16 mouse cellular contexts compared by ENCODE assay signal in genomic region chr14:30184445-30185152, GRCm38 (mm10).
DNase-seq lines count a peak whose midpoint lies in the region; ATAC-seq and TF ChIP-seq lines count a peak whose summit lies in the region.
"Had no signal": no experiment of that assay in that cellular context is flagged by ENCODE, and none has a peak within 500 bp of the region (broad histone marks: within the 10 kb centered on the region; RNA-seq: fewer than 3 reads in every experiment).

No protein-coding gene starts in this region.

- DNase-seq in lung, embryonic 14.5 days: peak; percentile 50
- no peak for DNase-seq in lung, postnatal 36 days
- DNase-seq in B cell, adult 2 months: peak; percentile 17 to 20
- DNase-seq in CH12.LX (ENCODE audit: extremely low read depth): peak; percentile 65
- no peak for DNase-seq in layer of hippocampus, adult 9-10 months (ENCODE audit: low spot score)
- no peak for DNase-seq in adrenal gland, adult 18-20 months (ENCODE audit: low spot score in 2 of 2)
- DNase-seq: cerebellum, adult 9-10 months; heart, adult 2 months; heart, postnatal 4 days; kidney, adult 11 months; lung, postnatal 14 days had no signal

- no peak overlapping the region for H3K27ac ChIP-seq in lung, embryonic 14.5 days (ENCODE audit: low read depth)
- H3K27ac ChIP-seq in CH12.LX (ENCODE audit: insufficient read depth, low read depth): peak overlapping the region; percentile 59
- peak overlapping the region; percentile 26 for H3K27ac ChIP-seq in olfactory bulb, adult 2 months (ENCODE audit: insufficient read depth, low read depth, low read length)
- H3K27ac ChIP-seq: forebrain, embryonic 12.5 days; heart, adult 2 months; limb, embryonic 15.5 days; midbrain, embryonic 15.5 days had no signal

- H3K4me3 ChIP-seq in lung, embryonic 14.5 days (ENCODE audit: low read depth, low read length): no peak overlapping the region
- H3K4me3 ChIP-seq in CH12.LX (replicated peaks in 1 of 3; ENCODE audit: low read depth in 2 of 3, low read length in 2 of 3, poor library complexity in 1 of 3): no peak overlapping the region
- H3K4me3 ChIP-seq in olfactory bulb, adult 2 months (ENCODE audit: insufficient read depth, low read depth, low read length): no peak overlapping the region
- H3K4me3 ChIP-seq: forebrain, embryonic 12.5 days; heart, adult 2 months; limb, embryonic 15.5 days; midbrain, embryonic 15.5 days had no signal

- dilution Hi-C loops in CH12.LX (cut with MboI; ENCODE audit: extremely low pct_ligation_motif_present, extremely low pct_unique_long_range_greater_than_20kb, low sequenced_read_pairs): no loop called here

- in situ Hi-C loops in CH12.LX (cut with MboI; ENCODE audit: low pct_ligation_motif_present, low pct_unique_long_range_greater_than_20kb, low sequenced_read_pairs): no loop called here

- no peak for TF ChIP-seq CTCF in lung, embryonic 14.5 days (IDR thresholded peaks at IDR 0.05; ENCODE audit: low read depth)
- no peak for TF ChIP-seq CTCF in CH12.LX (conservative IDR thresholded peaks at IDR 0.05 in 1 of 2, IDR thresholded peaks at IDR 0.05 in 1 of 2; ENCODE audit: low read depth in 2 of 2, low read length in 2 of 2)
- TF ChIP-seq CTCF in olfactory bulb, adult 2 months (IDR thresholded peaks at IDR 0.05; ENCODE audit: insufficient read depth, low read depth, low read length): no peak

- no peak overlapping the region for H3K9ac ChIP-seq in lung, embryonic 14.5 days
- peak overlapping the region; percentile 78; the same call in 1 of the 2 replicates for H3K9ac ChIP-seq in CH12.LX (ENCODE audit: insufficient read depth, low read depth)
- H3K9ac ChIP-seq: forebrain, embryonic 12.5 days; limb, embryonic 15.5 days; midbrain, embryonic 15.5 days had no signal

- 0 out of 2 replicates have a peak, but pooled peaks have one; percentile 37 for TF ChIP-seq POLR2A in CH12.LX (IDR thresholded peaks at IDR 0.05; ENCODE audit: low read depth, low read length)
- TF ChIP-seq POLR2A in olfactory bulb, adult 2 months (IDR thresholded peaks at IDR 0.05; ENCODE audit: insufficient read depth, low read depth, low read length): no peak

- H3K79me2 ChIP-seq in CH12.LX (replicated peaks; ENCODE audit: control insufficient read depth, extremely low read depth, insufficient read depth, poor library complexity, severe bottlenecking): no peaks in the 10 kb centered on the region

- peak; percentile 95 for TF ChIP-seq EP300 in CH12.LX (IDR thresholded peaks at IDR 0.05; ENCODE audit: low read length)

- no peak; the same call in 1 of the 2 replicates for TF ChIP-seq RAD21 in CH12.LX (IDR thresholded peaks at IDR 0.05; ENCODE audit: low read depth, low read length)

- 0 out of 2 replicates have a peak, but pooled peaks have one; percentile 14 for ATAC-seq in lung, embryonic 14.5 days (ENCODE audit: insufficient read depth)
- ATAC-seq: hindbrain, embryonic 16.5 days; midbrain, embryonic 15.5 days had no signal

- H3K27me3 ChIP-seq in lung, embryonic 14.5 days (ENCODE audit: insufficient read depth, low read length): no peaks in the 10 kb centered on the region
- H3K27me3 ChIP-seq in CH12.LX (replicated peaks): no peaks in the 10 kb centered on the region
- H3K27me3 ChIP-seq: forebrain, embryonic 12.5 days; midbrain, embryonic 15.5 days had no signal

- H3K9me3 ChIP-seq in lung, embryonic 14.5 days (ENCODE audit: low read depth, low read length): no peaks in the 10 kb centered on the region
- no peaks in the 10 kb centered on the region for H3K9me3 ChIP-seq in CH12.LX (replicated peaks; ENCODE audit: low read length)
- H3K9me3 ChIP-seq: forebrain, embryonic 12.5 days; limb, embryonic 15.5 days; midbrain, embryonic 15.5 days had no signal

- 58% methylated on average over 13 of the region's 13 CpGs for WGBS in lung, embryonic 14.5 days
- WGBS in olfactory bulb, adult 2 months: 64% methylated on average over 13 of the region's 13 CpGs

- no peaks in the 10 kb centered on the region for H3K4me1 ChIP-seq in lung, embryonic 14.5 days (ENCODE audit: insufficient read depth)
- peaks cover 16 to 42% of the 10 kb centered on the region in 2 experiments for H3K4me1 ChIP-seq in CH12.LX (ENCODE audit: control insufficient read depth in 1 of 2, insufficient read depth in 2 of 2)
- peaks cover 17% of the 10 kb centered on the region for H3K4me1 ChIP-seq in olfactory bulb, adult 2 months (ENCODE audit: control insufficient read depth, insufficient read depth, low read length)
- H3K4me1 ChIP-seq: forebrain, embryonic 12.5 days; midbrain, embryonic 15.5 days had no signal

- H3K4me2 ChIP-seq in lung, embryonic 14.5 days: no peak overlapping the region
- peak overlapping the region; percentile 91 for H3K4me2 ChIP-seq in CH12.LX (ENCODE audit: insufficient read depth, low read depth, poor library complexity, severe bottlenecking)
- H3K4me2 ChIP-seq: forebrain, embryonic 12.5 days; limb, embryonic 15.5 days; midbrain, embryonic 15.5 days had no signal

- no peaks in the 10 kb centered on the region for H3K36me3 ChIP-seq in lung, embryonic 14.5 days (ENCODE audit: insufficient read depth)
- no peaks in the 10 kb centered on the region for H3K36me3 ChIP-seq in CH12.LX (replicated peaks in 1 of 2; ENCODE audit: control insufficient read depth in 1 of 2, insufficient read depth in 1 of 2, low read length in 1 of 2)
- H3K36me3 ChIP-seq: forebrain, embryonic 12.5 days; limb, embryonic 15.5 days; midbrain, embryonic 15.5 days had no signal

TF ChIP-seq in CH12.LX, 34 proteins besides CTCF, POLR2A, EP300 and RAD21:
- TF ChIP-seq CHD1 (IDR thresholded peaks at IDR 0.05; ENCODE audit: low read depth, low read length) (no peak), TCF12 (IDR thresholded peaks at IDR 0.05; ENCODE audit: low read depth, low read length) (peak; percentile 77), ZC3H11A (IDR thresholded peaks at IDR 0.05; ENCODE audit: low read depth, low read length) (no peak), SIN3A (IDR thresholded peaks at IDR 0.05; ENCODE audit: low read length) (peak; percentile 63; the same call in 1 of the 2 replicates), GABPA (IDR thresholded peaks at IDR 0.05; ENCODE audit: insufficient replicate concordance, low read depth, low read length) (no peak), HCFC1 (IDR thresholded peaks at IDR 0.05; ENCODE audit: low read depth, low read length) (peak; percentile 27), MXI1 (IDR thresholded peaks at IDR 0.05; ENCODE audit: low read depth, low read length) (peak; percentile 41), E2F4 (IDR thresholded peaks at IDR 0.05; ENCODE audit: insufficient replicate concordance, low read depth, low read length) (no peak), USF1 (IDR thresholded peaks at IDR 0.05; ENCODE audit: low read depth, low read length) (no peak), BHLHE40 (IDR thresholded peaks at IDR 0.05; ENCODE audit: low read depth, low read length) (peak; percentile 92), POLR2AphosphoS2 (IDR thresholded peaks at IDR 0.05; ENCODE audit: low read depth, low read length) (no peak), JUND (conservative IDR thresholded peaks at IDR 0.05; ENCODE audit: low read depth, low read length) (peak; percentile 98), USF2 (conservative IDR thresholded peaks at IDR 0.05; ENCODE audit: low read depth, low read length) (no peak), ZKSCAN1 (IDR thresholded peaks at IDR 0.05; ENCODE audit: borderline replicate concordance, low read depth, low read length) (no peak), NRF1 (IDR thresholded peaks at IDR 0.05; ENCODE audit: low read depth, low read length) (no peak), SMC3 (IDR thresholded peaks at IDR 0.05; ENCODE audit: low read depth, low read length) (no peak), KAT2A (IDR thresholded peaks at IDR 0.05; ENCODE audit: insufficient replicate concordance, low read length) (no peak), IRF4 (IDR thresholded peaks at IDR 0.05; ENCODE audit: low read depth, low read length) (peak; percentile 65; the same call in 1 of the 2 replicates), UBTF (IDR thresholded peaks at IDR 0.05; ENCODE audit: low read depth, low read length) (no peak), ZNF384 (IDR thresholded peaks at IDR 0.05; ENCODE audit: low read depth, low read length) (peak; percentile 94), ETS1 (conservative IDR thresholded peaks at IDR 0.05; ENCODE audit: low read depth, low read length) (peak; percentile 88), TBP (conservative IDR thresholded peaks at IDR 0.05; ENCODE audit: low read depth, low read length) (0 out of 2 replicates have a peak, but pooled peaks have one; percentile 27), ZMIZ1 (IDR thresholded peaks at IDR 0.05; ENCODE audit: low read depth, low read length) (no peak), MAFK (IDR thresholded peaks at IDR 0.05; ENCODE audit: insufficient replicate concordance, low read length) (peak; percentile 30; the same call in 1 of the 2 replicates), NELFE (IDR thresholded peaks at IDR 0.05; ENCODE audit: low read depth, low read length) (0 out of 2 replicates have a peak, but pooled peaks have one; percentile 49), MYC (IDR thresholded peaks at IDR 0.05; ENCODE audit: low read depth, low read length) (no peak), MEF2A (IDR thresholded peaks at IDR 0.05; ENCODE audit: borderline replicate concordance, low read depth, low read length) (peak; percentile 96), JUN (IDR thresholded peaks at IDR 0.05; ENCODE audit: insufficient read depth, low read depth, low read length) (peak; percentile 96), PAX5 (IDR thresholded peaks at IDR 0.05; ENCODE audit: low read length) (no peak), CHD2 (IDR thresholded peaks at IDR 0.05; ENCODE audit: low read length) (peak; percentile 75; the same call in 1 of the 2 replicates), MAZ (IDR thresholded peaks at IDR 0.05; ENCODE audit: low read depth, low read length) (peak; percentile 62; the same call in 1 of the 2 replicates), MAX (IDR thresholded peaks at IDR 0.05; ENCODE audit: low read length) (peak; percentile 70; the same call in 1 of the 2 replicates), RCOR1 (conservative IDR thresholded peaks at IDR 0.05; ENCODE audit: low read depth, low read length) (no peak), ELF1 (IDR thresholded peaks at IDR 0.05; ENCODE audit: low read depth, low read length) (peak; percentile 80)

Comparison
In these comparisons a context has a peak if more than half of its experiments do, and no peak if none do; other contexts are left out.
1. DNase-seq: peak in lung, embryonic 14.5 days (single experiment), B cell, adult 2 months (2 of 2) and CH12.LX (single experiment); none in lung, postnatal 36 days (single experiment), layer of hippocampus, adult 9-10 months (single experiment) and adrenal gland, adult 18-20 months (0 of 2).